Mouse (Mus musculus): ENCODE measurements around the gene Pbx1.

Pbx1 gene

GRCm38 (mm10) chr1:168230134-168230533, 201.9 kb downstream of the Pbx1 start:
- in situ Hi-C loops (cut with MboI, MseI): no loop called here

GRCm38 (mm10) chr1:168228756-168229526, 203.1 kb downstream of the Pbx1 start:
- in situ Hi-C loops (cut with MboI, MseI): no loop called here

DNA sequence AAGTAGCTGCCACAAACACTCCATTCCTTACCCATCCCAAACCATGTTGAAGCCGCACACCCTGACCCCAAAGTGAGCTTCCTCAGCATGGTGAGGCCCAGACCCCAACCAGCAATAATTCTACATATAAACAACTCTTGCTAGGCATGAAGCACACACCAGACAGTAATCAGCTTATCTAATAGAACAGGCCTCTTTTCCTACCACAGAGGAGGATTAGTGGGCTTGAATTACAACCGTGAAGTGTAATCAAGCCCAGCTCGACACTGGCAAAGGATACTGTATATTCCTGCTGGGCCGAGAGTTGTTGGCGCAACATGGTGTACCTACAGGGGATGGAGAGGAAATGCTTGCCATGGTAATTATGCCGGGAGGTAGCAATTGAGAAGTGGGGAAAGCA, 205.9 kb downstream of the Pbx1 start:
- in situ Hi-C loops (cut with MboI, MseI): no loop called here

- in situ Hi-C loops (cut with MboI, MseI): no loop called here
Observed at GRCm38 (mm10) chr1:168225595-168226127, 206.4 kb downstream of the Pbx1 start.

DNA sequence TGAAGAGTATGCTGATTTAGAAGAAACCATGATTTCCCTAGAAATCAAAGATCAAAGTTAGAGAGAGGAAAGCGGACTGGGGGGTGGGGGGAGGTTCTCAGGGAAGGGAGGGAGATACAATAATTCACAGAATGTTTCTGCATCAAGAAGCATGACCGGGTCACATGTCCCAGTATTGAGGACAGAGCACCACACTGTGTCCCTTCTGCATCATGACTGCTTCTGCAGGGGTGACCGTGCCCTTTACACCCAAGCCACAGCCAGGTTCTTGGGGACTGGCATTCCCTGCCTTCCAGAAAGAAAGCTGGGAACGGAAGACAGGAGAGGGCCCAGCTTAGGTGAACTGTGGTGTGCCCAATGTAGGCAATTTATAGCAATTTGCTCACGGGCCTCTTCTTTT, 207.9 kb downstream of the Pbx1 start:
- in situ Hi-C loops (cut with MboI, MseI): no loop called here

- in situ Hi-C loops (cut with MboI, MseI): no loop called here
Observed at GRCm38 (mm10) chr1:168222794-168223193, 209.3 kb downstream of the Pbx1 start.

- in situ Hi-C loops (cut with MboI, MseI): no loop called here
Observed at GRCm38 (mm10) chr1:168221071-168221521, 211.0 kb downstream of the Pbx1 start.

DNA sequence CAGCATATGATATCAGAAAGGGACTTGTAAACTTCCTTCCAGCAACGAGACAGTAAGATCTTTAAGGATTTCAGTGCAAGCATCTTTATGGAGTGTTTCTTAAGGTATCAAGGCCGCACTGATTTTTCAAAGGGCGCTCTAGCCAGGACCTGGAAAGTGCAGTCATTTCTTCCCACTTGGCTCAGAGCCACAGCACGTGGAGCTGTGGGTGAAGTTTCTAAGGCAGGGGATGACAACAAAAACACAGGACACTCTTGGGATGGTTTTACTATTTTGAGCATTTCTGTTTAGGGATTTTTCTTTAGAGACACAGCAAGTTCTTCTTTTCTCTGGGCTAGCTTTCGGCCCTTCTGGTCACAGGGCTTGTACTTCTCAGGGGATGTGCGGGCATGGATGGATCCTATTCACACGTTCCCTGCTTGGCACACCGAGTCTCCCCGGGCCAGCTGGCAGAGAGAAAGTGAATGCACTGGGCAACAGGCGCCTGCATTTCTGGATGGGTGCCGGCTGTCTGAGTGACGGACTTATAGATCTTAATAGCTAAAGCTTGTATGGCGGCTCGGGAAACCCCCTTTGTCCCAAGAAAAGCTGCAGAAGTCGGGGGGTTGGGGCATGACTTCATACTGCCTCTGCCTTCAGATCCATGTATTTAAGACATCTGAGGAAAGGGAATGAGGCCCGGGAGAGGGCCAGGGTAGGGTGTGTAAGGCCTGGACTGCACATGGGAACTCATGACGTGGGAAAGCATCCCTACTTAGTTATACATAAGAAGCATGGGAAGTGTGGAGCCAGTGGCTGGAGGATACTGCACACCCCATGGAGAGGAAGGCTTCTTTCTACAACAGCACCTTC, 215.9 kb downstream of the Pbx1 start:
- in situ Hi-C loops (cut with MboI, MseI): no loop called here

DNA sequence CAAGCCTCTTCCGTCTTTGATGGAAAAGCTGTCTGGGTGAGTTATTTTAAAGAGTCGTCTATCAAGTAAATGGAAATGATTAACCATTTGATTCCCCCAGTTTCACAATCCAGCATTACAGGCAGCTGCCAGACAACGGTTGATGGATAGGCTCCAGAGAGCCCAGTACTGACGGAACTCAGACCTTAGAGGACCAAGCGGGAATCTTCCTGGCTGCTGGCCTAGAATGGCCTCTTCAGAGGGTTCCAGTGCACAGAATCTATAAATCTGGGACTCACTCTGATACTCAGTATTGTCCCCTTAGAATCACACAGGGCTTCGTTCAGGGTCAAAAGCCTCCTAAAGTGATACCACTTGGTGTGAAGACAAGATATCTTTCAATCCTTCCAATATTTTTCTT, 216.6 kb downstream of the Pbx1 start:
- in situ Hi-C loops (cut with MboI, MseI): no loop called here

GRCm38 (mm10) chr1:168214040-168214443, 218.0 kb downstream of the Pbx1 start:
- in situ Hi-C loops (cut with MboI, MseI): no loop called here

DNA sequence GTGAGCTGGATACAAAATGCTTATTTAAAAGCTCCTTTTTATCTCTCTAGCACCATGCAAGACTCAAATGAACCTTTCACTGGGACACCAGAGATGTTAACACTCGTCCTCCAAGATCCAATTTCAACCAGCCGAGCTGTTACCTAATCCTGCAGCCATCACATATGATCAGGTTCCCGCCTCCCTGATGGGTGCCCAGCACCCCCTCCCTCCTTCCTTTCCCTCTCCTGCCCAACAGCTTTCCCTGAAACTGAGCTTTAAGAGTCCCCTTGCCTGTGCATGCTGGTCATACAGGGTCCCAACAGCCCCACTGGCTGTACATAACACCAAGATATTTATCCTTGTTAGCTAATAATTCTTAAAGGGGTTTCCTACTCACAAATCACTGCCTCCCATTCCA, 218.5 kb downstream of the Pbx1 start:
- in situ Hi-C loops (cut with MboI, MseI): no loop called here

DNA sequence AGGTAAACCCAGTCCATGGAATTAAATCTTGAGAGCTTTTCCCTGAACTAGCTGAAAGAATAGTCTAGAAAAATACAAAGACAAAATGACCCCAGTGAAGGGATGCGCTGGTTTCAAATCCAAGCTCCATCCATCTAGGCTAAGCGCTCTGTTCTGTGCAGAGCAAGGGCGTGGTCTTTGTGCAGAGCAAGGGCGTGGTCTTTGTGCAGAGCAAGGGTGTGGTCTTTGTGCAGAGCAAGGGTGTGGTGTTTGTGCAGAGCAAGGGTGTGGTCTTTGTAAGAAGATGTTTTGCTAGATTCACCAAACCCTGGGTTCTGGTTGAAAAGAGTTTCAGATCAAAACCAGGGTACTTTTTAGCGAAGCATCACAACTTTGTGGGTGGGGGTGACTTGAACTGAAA, 221.7 kb downstream of the Pbx1 start:
- in situ Hi-C loops (cut with MboI, MseI): no loop called here

DNA sequence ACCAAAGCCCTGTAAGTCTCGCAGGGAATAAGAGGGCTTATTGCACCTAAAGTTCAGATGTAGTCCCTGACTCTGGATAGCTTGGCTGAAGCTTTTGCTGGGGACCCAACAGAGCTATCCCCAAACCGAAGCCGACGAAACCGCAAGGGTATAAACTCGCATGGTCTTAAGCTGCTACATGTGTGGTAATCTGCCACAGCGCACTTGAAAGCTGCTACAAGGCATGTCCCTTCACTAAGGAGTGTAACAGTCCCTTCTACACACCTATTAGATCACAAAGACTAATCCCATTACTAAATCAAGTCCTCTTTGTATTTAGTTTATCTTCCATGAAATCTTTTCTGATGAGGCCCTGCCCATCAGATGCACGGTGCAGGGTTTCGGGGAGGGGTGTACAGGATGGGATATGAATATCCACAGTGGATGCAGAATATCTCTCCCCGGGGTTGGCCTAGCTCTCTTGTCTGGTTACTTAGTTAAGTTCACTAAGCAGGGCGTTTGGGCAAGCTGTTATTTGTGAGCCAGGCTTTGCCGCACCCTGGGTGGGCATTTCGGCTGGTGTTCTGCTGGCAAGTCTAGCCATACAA, 231.4 kb downstream of the Pbx1 start:
- in situ Hi-C loops (cut with MboI, MseI): no loop called here

- in situ Hi-C loops (cut with MboI, MseI): no loop called here
Observed at GRCm38 (mm10) chr1:168198276-168198675, 233.8 kb downstream of the Pbx1 start.

GRCm38 (mm10) chr1:168197908-168198258, 234.2 kb downstream of the Pbx1 start:
- in situ Hi-C loops (cut with MboI, MseI): no loop called here

- in situ Hi-C loops (cut with MboI, MseI): no loop called here
Observed at GRCm38 (mm10) chr1:168197195-168197907, 234.7 kb downstream of the Pbx1 start.

DNA sequence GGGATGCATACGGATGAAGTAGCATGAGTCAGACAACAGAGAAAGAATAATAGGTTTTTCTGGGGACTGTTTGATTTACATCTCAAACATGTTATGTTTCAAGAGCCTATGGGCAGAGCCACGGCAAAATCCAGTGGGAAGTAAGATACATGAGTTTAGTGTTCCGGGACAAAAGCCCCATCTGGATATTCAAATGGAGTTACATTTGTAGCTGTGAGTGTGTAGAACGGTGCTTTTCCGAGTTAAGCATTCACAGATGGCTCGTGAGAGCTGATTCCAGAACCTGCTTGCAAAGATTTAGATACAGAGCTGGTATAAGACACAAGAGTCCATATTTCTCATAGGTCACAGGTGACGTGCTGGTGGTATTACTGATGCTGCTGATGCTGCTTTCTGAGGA, 238.7 kb downstream of the Pbx1 start:
- in situ Hi-C loops (cut with MboI, MseI): no loop called here

- in situ Hi-C loops (cut with MboI, MseI): no loop called here
Observed at GRCm38 (mm10) chr1:168182816-168183215, 249.3 kb downstream of the Pbx1 start.

GRCm38 (mm10) chr1:168180622-168181441, 251.2 kb downstream of the Pbx1 start:
- in situ Hi-C loops (cut with MboI, MseI): no loop called here

- in situ Hi-C loops (cut with MboI, MseI): no loop called here
Observed at GRCm38 (mm10) chr1:168179691-168180090, 252.4 kb downstream of the Pbx1 start.

DNA sequence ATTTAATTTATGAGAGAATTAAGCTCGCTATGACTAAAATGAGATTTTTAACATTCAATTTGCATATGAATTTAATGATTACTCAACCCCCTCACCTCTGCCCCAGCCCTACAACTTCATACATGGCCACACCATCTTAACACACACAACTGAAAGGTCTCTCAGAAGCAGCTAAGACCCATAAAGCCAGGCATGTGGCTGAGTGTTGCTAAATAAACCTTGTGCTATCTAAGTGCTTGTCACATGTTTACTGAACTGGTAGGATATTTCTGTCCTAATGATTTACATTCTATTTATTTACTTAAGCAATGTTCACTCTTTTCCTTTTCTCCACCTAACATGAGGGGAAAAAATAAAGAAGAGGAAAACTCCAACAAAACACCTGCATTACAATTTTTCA, 253.5 kb downstream of the Pbx1 start:
- in situ Hi-C loops (cut with MboI, MseI): no loop called here

All from regulatory T cell (primary cell).